Mouse (Mus musculus): ENCODE data around the gene Pkd2l1. TPM values are rescaled to one million over a fixed set of nuclear protein-coding genes. Genes with fewer than 3 reads are reported as not detected.

Pkd2l1 gene
- polyA plus RNA-seq, 2 experiments: 0.03 TPM; not detected in 1

GRCm38 (mm10) chr19:44193906-44194305 is 1.7 kb upstream of the Pkd2l1 start:
- Histone ChIP-seq H3K9ac (ENCODE audit: low read depth, low read length, severe bottlenecking) (no peak overlapping the region), H3K27me3 (ENCODE audit: control insufficient read depth, insufficient read depth, low read length) (no peaks in the 10 kb centered on the region), H3K4me1 (ENCODE audit: control insufficient read depth, insufficient read depth, low read length) (no peaks in the 10 kb centered on the region), H3K27ac (replicated peaks; ENCODE audit: low read depth, low read length) (no peak overlapping the region), H3K4me2 (replicated peaks; ENCODE audit: low read depth, low read length, severe bottlenecking) (no peak overlapping the region), H3K4me3 (replicated peaks; ENCODE audit: low read length) (no peak overlapping the region), H3K9me3 (ENCODE audit: control insufficient read depth, low read length) (no peaks in the 10 kb centered on the region), H3K36me3 (ENCODE audit: control insufficient read depth, insufficient read depth, low read length) (no peaks in the 10 kb centered on the region)
- 79% methylated on average over 7 of the region's 7 CpGs for WGBS
- DNase-seq (ENCODE audit: low spot score) (no peak), ATAC-seq (ENCODE audit: low FRiP score, low read depth) (no peak)
- no peak for TF ChIP-seq POLR2A (IDR thresholded peaks at IDR 0.05; ENCODE audit: borderline replicate concordance, extremely low read depth, insufficient read depth, insufficient read length)

GRCm38 (mm10) chr19:44189056-44189455 is 3.2 kb downstream of the Pkd2l1 start:
- H3K4me3 ChIP-seq (replicated peaks; ENCODE audit: low read length): no peak overlapping the region
- no peak overlapping the region for H3K27ac ChIP-seq (replicated peaks; ENCODE audit: low read depth, low read length)
- WGBS: 81% methylated on average over 4 of the region's 4 CpGs
- no peaks in the 10 kb centered on the region for H3K36me3 ChIP-seq (ENCODE audit: control insufficient read depth, insufficient read depth, low read length)
- no peak for TF ChIP-seq POLR2A (IDR thresholded peaks at IDR 0.05; ENCODE audit: borderline replicate concordance, extremely low read depth, insufficient read depth, insufficient read length)
- H3K27me3 ChIP-seq (ENCODE audit: control insufficient read depth, insufficient read depth, low read length): no peaks in the 10 kb centered on the region
- DNase-seq (ENCODE audit: low spot score): no peak
- H3K9me3 ChIP-seq (ENCODE audit: control insufficient read depth, low read length): no peaks in the 10 kb centered on the region
- H3K9ac ChIP-seq (ENCODE audit: low read depth, low read length, severe bottlenecking): no peak overlapping the region
- H3K4me1 ChIP-seq (ENCODE audit: control insufficient read depth, insufficient read depth, low read length): no peaks in the 10 kb centered on the region
- ATAC-seq (ENCODE audit: low FRiP score, low read depth): no peak
- no peak overlapping the region for H3K4me2 ChIP-seq (replicated peaks; ENCODE audit: low read depth, low read length, severe bottlenecking)

GRCm38 (mm10) chr19:44183968-44184367 is 8.3 kb downstream of the Pkd2l1 start:
- WGBS: 59% methylated on average over 3 of the region's 3 CpGs
- ATAC-seq (ENCODE audit: low FRiP score, low read depth) (no peak), DNase-seq (ENCODE audit: low spot score) (no peak)
- Histone ChIP-seq H3K27me3 (ENCODE audit: control insufficient read depth, insufficient read depth, low read length) (no peaks in the 10 kb centered on the region), H3K27ac (replicated peaks; ENCODE audit: low read depth, low read length) (no peak overlapping the region), H3K4me1 (ENCODE audit: control insufficient read depth, insufficient read depth, low read length) (no peaks in the 10 kb centered on the region), H3K9ac (ENCODE audit: low read depth, low read length, severe bottlenecking) (no peak overlapping the region), H3K4me2 (replicated peaks; ENCODE audit: low read depth, low read length, severe bottlenecking) (no peak overlapping the region), H3K36me3 (ENCODE audit: control insufficient read depth, insufficient read depth, low read length) (no peaks in the 10 kb centered on the region), H3K4me3 (replicated peaks; ENCODE audit: low read length) (no peak overlapping the region), H3K9me3 (ENCODE audit: control insufficient read depth, low read length) (no peaks in the 10 kb centered on the region)
- no peak for TF ChIP-seq POLR2A (IDR thresholded peaks at IDR 0.05; ENCODE audit: borderline replicate concordance, extremely low read depth, insufficient read depth, insufficient read length)

- no peak for TF ChIP-seq POLR2A (IDR thresholded peaks at IDR 0.05; ENCODE audit: borderline replicate concordance, extremely low read depth, insufficient read depth, insufficient read length)
- no peak overlapping the region for H3K4me3 ChIP-seq (replicated peaks; ENCODE audit: low read length)
- no peak overlapping the region for H3K4me2 ChIP-seq (replicated peaks; ENCODE audit: low read depth, low read length, severe bottlenecking)
- no peak for DNase-seq (ENCODE audit: low spot score)
- H3K4me1 ChIP-seq (ENCODE audit: control insufficient read depth, insufficient read depth, low read length): no peaks in the 10 kb centered on the region
- ATAC-seq (ENCODE audit: low FRiP score, low read depth): no peak
- H3K36me3 ChIP-seq (ENCODE audit: control insufficient read depth, insufficient read depth, low read length): no peaks in the 10 kb centered on the region
- no peaks in the 10 kb centered on the region for H3K27me3 ChIP-seq (ENCODE audit: control insufficient read depth, insufficient read depth, low read length)
- no peak overlapping the region for H3K27ac ChIP-seq (replicated peaks; ENCODE audit: low read depth, low read length)
- no peaks in the 10 kb centered on the region; the same call in 1 of the 2 replicates for H3K9me3 ChIP-seq (ENCODE audit: control insufficient read depth, low read length)
- no peak overlapping the region for H3K9ac ChIP-seq (ENCODE audit: low read depth, low read length, severe bottlenecking)
- WGBS: 70% methylated on average over 1 of the region's 1 CpGs
Observed at GRCm38 (mm10) chr19:44180502-44180901, 11.7 kb downstream of the Pkd2l1 start.

GRCm38 (mm10) chr19:44176741-44177140 is 15.5 kb downstream of the Pkd2l1 start:
- DNase-seq (ENCODE audit: low spot score) (no peak), ATAC-seq (ENCODE audit: low FRiP score, low read depth) (no peak)
- no peaks in the 10 kb centered on the region for H3K4me1 ChIP-seq (ENCODE audit: control insufficient read depth, insufficient read depth, low read length)
- H3K36me3 ChIP-seq (ENCODE audit: control insufficient read depth, insufficient read depth, low read length): no peaks in the 10 kb centered on the region
- no peak overlapping the region for H3K9ac ChIP-seq (ENCODE audit: low read depth, low read length, severe bottlenecking)
- TF ChIP-seq POLR2A (IDR thresholded peaks at IDR 0.05; ENCODE audit: borderline replicate concordance, extremely low read depth, insufficient read depth, insufficient read length): no peak
- no peaks in the 10 kb centered on the region; the same call in 1 of the 2 replicates for H3K9me3 ChIP-seq (ENCODE audit: control insufficient read depth, low read length)
- H3K27me3 ChIP-seq (ENCODE audit: control insufficient read depth, insufficient read depth, low read length): no peaks in the 10 kb centered on the region
- no peak overlapping the region for H3K4me2 ChIP-seq (replicated peaks; ENCODE audit: low read depth, low read length, severe bottlenecking)
- no peak overlapping the region for H3K4me3 ChIP-seq (replicated peaks; ENCODE audit: low read length)
- 82% methylated on average over 3 of the region's 3 CpGs for WGBS
- no peak overlapping the region for H3K27ac ChIP-seq (replicated peaks; ENCODE audit: low read depth, low read length)

- Histone ChIP-seq H3K27me3 (ENCODE audit: control insufficient read depth, insufficient read depth, low read length) (no peaks in the 10 kb centered on the region), H3K9ac (ENCODE audit: low read depth, low read length, severe bottlenecking) (no peak overlapping the region), H3K27ac (replicated peaks; ENCODE audit: low read depth, low read length) (no peak overlapping the region), H3K36me3 (ENCODE audit: control insufficient read depth, insufficient read depth, low read length) (no peaks in the 10 kb centered on the region), H3K9me3 (ENCODE audit: control insufficient read depth, low read length) (no peaks in the 10 kb centered on the region; the same call in 1 of the 2 replicates), H3K4me1 (ENCODE audit: control insufficient read depth, insufficient read depth, low read length) (no peaks in the 10 kb centered on the region), H3K4me2 (replicated peaks; ENCODE audit: low read depth, low read length, severe bottlenecking) (no peak overlapping the region), H3K4me3 (replicated peaks; ENCODE audit: low read length) (no peak overlapping the region)
- ATAC-seq (ENCODE audit: low FRiP score, low read depth) (no peak), DNase-seq (ENCODE audit: low spot score) (no peak)
- 58% methylated on average over 8 of the region's 8 CpGs for WGBS
- TF ChIP-seq POLR2A (IDR thresholded peaks at IDR 0.05; ENCODE audit: borderline replicate concordance, extremely low read depth, insufficient read depth, insufficient read length): no peak
Observed at GRCm38 (mm10) chr19:44174835-44175234, 17.4 kb downstream of the Pkd2l1 start.
